Mouse (Mus musculus) kidney, postnatal 14 days (tissue): ENCODE measurements at regions not wholly inside any gene's neighbourhood (a gene's known extent, or its start where the extent isn't known, plus 50 kb on each side); places are given as distances from the start of the nearest gene placed in this dataset.
A peak's percentile ranks its signal among the peaks of the same experiment; 100 is the strongest.

ENCODE experiments used
- DNase-seq: peaks from one replicate; pipeline ENCODE4 v3.0.0; 2022; ENCODE audit warnings: mixed read lengths

GRCm38 (mm10) chr13:39084544-39084943 lies 123.9 kb upstream of the Slc35b3 start:
- no peak for DNase-seq

- DNase-seq = no peak
Measured at GRCm38 (mm10) chr13:39074211-39074610, 113.5 kb upstream of the Slc35b3 start.

- no peak for DNase-seq
Measured at GRCm38 (mm10) chr13:39032263-39032662, 71.6 kb upstream of the Slc35b3 start.

GRCm38 (mm10) chr13:39020168-39020567 lies 59.5 kb upstream of the Slc35b3 start:
- no peak for DNase-seq

GRCm38 (mm10) chr13:39011696-39012095 lies 51.0 kb upstream of the Slc35b3 start:
- DNase-seq = peak; percentile 77
